10 mouse cellular contexts compared by ENCODE assay signal in genomic region chr15:77883697-77884010, GRCm38 (mm10). TPM values are rescaled to one million over a fixed set of nuclear protein-coding genes. Genes with fewer than 3 reads are reported as not detected.
DNase-seq lines count a peak whose midpoint lies in the region; ATAC-seq and TF ChIP-seq lines count a peak whose summit lies in the region.
"Had no signal": no experiment of that assay in that cellular context is flagged by ENCODE, and none has a peak within 500 bp of the region (broad histone marks: within the 10 kb centered on the region; RNA-seq: fewer than 3 reads in every experiment).

No protein-coding gene starts in this region.

- peaks cover 4% of the 10 kb centered on the region for H3K4me1 ChIP-seq in liver, adult 2 months (ENCODE audit: control insufficient read depth, insufficient read depth, low read length)
- H3K4me1 ChIP-seq in embryonic facial prominence, embryonic 15.5 days, result peaks cover 27% of the 10 kb centered on the region
- H3K4me1 ChIP-seq in liver, embryonic 12.5 days, result peaks cover 65% of the 10 kb centered on the region

- H3K27ac ChIP-seq in liver, adult 2 months (replicated peaks; ENCODE audit: insufficient read depth, low read depth, low read length), result peak overlapping the region; percentile 42; the same call in 1 of the 2 replicates
- peak overlapping the region; percentile 65 for H3K27ac ChIP-seq in embryonic facial prominence, embryonic 15.5 days (replicated peaks)
- H3K27ac ChIP-seq in liver, embryonic 12.5 days, result peak overlapping the region; percentile 73

- TF ChIP-seq POLR2A in liver, adult 2 months (IDR thresholded peaks at IDR 0.05; ENCODE audit: extremely low read depth, insufficient read depth, low read length), result no peak

- H3K36me3 ChIP-seq in liver, adult 2 months (ENCODE audit: control insufficient read depth, insufficient read depth, low read length), result no peaks in the 10 kb centered on the region
- H3K36me3 ChIP-seq in embryonic facial prominence, embryonic 15.5 days, result no peaks in the 10 kb centered on the region
- H3K36me3 ChIP-seq in liver, embryonic 12.5 days, result no peaks in the 10 kb centered on the region
- H3K36me3 ChIP-seq: neural tube, embryonic 13.5 days had no signal

- no peaks in the 10 kb centered on the region for H3K79me2 ChIP-seq in liver, adult 2 months (ENCODE audit: control insufficient read depth, insufficient read depth, low read length)

- no peak for ATAC-seq in embryonic facial prominence, embryonic 15.5 days (ENCODE audit: insufficient number of reproducible peaks, low FRiP score, low TSS enrichment, low read depth)
- ATAC-seq in liver, embryonic 12.5 days, result no peak

- H3K9me3 ChIP-seq in embryonic facial prominence, embryonic 15.5 days (replicated peaks), result no peaks in the 10 kb centered on the region
- no peaks in the 10 kb centered on the region for H3K9me3 ChIP-seq in liver, embryonic 12.5 days (replicated peaks)
- H3K9me3 ChIP-seq: neural tube, embryonic 13.5 days had no signal

- H3K4me2 ChIP-seq in embryonic facial prominence, embryonic 15.5 days (replicated peaks), result no peak overlapping the region
- H3K4me2 ChIP-seq in liver, embryonic 12.5 days, result peak overlapping the region; percentile 40; the same call in 1 of the 2 replicates
- H3K4me2 ChIP-seq: neural tube, embryonic 13.5 days had no signal

- DNase-seq in adrenal gland, postnatal 14 days, result peak; percentile 20
- no peak for DNase-seq in adrenal gland, postnatal 4 days (ENCODE audit: low spot score in 2 of 2)
- peak; percentile 13 for DNase-seq in liver, adult 2 months (ENCODE audit: extremely low read depth, low read depth, low spot score)
- no peak for DNase-seq in liver
- DNase-seq in T-cell, adult 2 months (ENCODE audit: low spot score), result no peak
- DNase-seq in gastrocnemius, adult 18-20 months (ENCODE audit: low spot score), result no peak
- DNase-seq: cerebellum, adult 9-10 months had no signal

- TF ChIP-seq CTCF in liver, adult 2 months (IDR thresholded peaks at IDR 0.05; ENCODE audit: low read depth, low read length), result no peak

- H3K27me3 ChIP-seq in liver, adult 2 months (ENCODE audit: control insufficient read depth, insufficient read depth, low read length), result no peaks in the 10 kb centered on the region
- H3K27me3 ChIP-seq in embryonic facial prominence, embryonic 15.5 days, result no peaks in the 10 kb centered on the region
- H3K27me3 ChIP-seq in liver, embryonic 12.5 days (replicated peaks), result no peaks in the 10 kb centered on the region; the same call in 1 of the 2 replicates
- H3K27me3 ChIP-seq: neural tube, embryonic 13.5 days had no signal

- WGBS in liver, adult 2 months, result 35% methylated on average over 4 of the region's 4 CpGs
- WGBS in embryonic facial prominence, embryonic 15.5 days, result 70% methylated on average over 4 of the region's 4 CpGs
- WGBS in liver, embryonic 12.5 days (ENCODE audit: insufficient replicate concordance), result 60% methylated on average over 4 of the region's 4 CpGs

- H3K4me3 ChIP-seq in liver, adult 2 months (ENCODE audit: insufficient read depth, low read depth, low read length), result no peak overlapping the region
- H3K4me3 ChIP-seq in embryonic facial prominence, embryonic 15.5 days (replicated peaks), result no peak overlapping the region
- no peak overlapping the region for H3K4me3 ChIP-seq in liver, embryonic 12.5 days
- H3K4me3 ChIP-seq: neural tube, embryonic 13.5 days had no signal

- H3K9ac ChIP-seq in liver, adult 2 months (ENCODE audit: low read depth, low read length), result no peak overlapping the region
- no peak overlapping the region for H3K9ac ChIP-seq in embryonic facial prominence, embryonic 15.5 days
- no peak overlapping the region for H3K9ac ChIP-seq in liver, embryonic 12.5 days
- H3K9ac ChIP-seq: neural tube, embryonic 13.5 days had no signal

RNA-seq across cellular contexts. Expression of gene Myh9, which starts 41.7 kb away (rescaled TPM):
- 280 and 301 TPM in 2 replicates for total RNA-seq in adrenal gland, postnatal 14 days (2021)
- 100 to 1,000 TPM; 251 to 311 TPM for total RNA-seq in adrenal gland, postnatal 4 days (2021)
- total RNA-seq in liver, adult 2 months (2014; rRNA removed), result 54.4 and 69.5 TPM in 2 replicates
- 22.5 and 24.1 TPM in 2 replicates for polyA plus RNA-seq in liver, adult 2 months (2012; rRNA removed)
- 41.1 and 41.7 TPM in 2 replicates for polyA plus RNA-seq in embryonic facial prominence, embryonic 15.5 days (2015; fragmentation: Nextera tagmentation; extraction: Ambion mirVana)
- 32.5 and 34.2 TPM in 2 replicates for polyA plus RNA-seq in liver, embryonic 12.5 days (2016; fragmentation: Nextera tagmentation; extraction: Ambion mirVana)
- 10 to 100 TPM; 42.8 to 63.0 TPM for total RNA-seq in gastrocnemius, adult 18-20 months (2021)

RNA-seq across cellular contexts. Expression of gene Txn2, which starts 45.2 kb away (rescaled TPM):
- total RNA-seq in adrenal gland, postnatal 14 days (2021), result 430 and 443 TPM in 2 replicates
- total RNA-seq in adrenal gland, postnatal 4 days (2021), result 100 to 1,000 TPM; 271 to 275 TPM
- total RNA-seq in liver, adult 2 months (2014; rRNA removed), result 85.3 and 96.1 TPM in 2 replicates
- polyA plus RNA-seq in liver, adult 2 months (2012; rRNA removed), result 441 and 448 TPM in 2 replicates
- 225 and 235 TPM in 2 replicates for polyA plus RNA-seq in embryonic facial prominence, embryonic 15.5 days (2015; fragmentation: Nextera tagmentation; extraction: Ambion mirVana)
- 239 and 249 TPM in 2 replicates for polyA plus RNA-seq in liver, embryonic 12.5 days (2016; fragmentation: Nextera tagmentation; extraction: Ambion mirVana)
- 100 to 1,000 TPM; 215 to 223 TPM for total RNA-seq in gastrocnemius, adult 18-20 months (2021)

Comparison
In these comparisons a context has a peak if more than half of its experiments do, and no peak if none do; other contexts are left out.
1. DNase-seq: peak in adrenal gland, postnatal 14 days (single experiment) and liver, adult 2 months (single experiment); none in adrenal gland, postnatal 4 days (0 of 2), liver (single experiment), T-cell, adult 2 months (single experiment) and gastrocnemius, adult 18-20 months (single experiment).
2. Peak in every context shown above with its lines, with median percentiles within 50 percentile points of each other: H3K27ac ChIP-seq.